Mouse (Mus musculus): ENCODE results near the gene Gm45785. TPM values are rescaled to one million over a fixed set of nuclear protein-coding genes. Genes with fewer than 3 reads are reported as not detected.

Gm45785 gene
- polyA plus RNA-seq, 1 experiment from 2014 or later = 0.18 TPM

DNA sequence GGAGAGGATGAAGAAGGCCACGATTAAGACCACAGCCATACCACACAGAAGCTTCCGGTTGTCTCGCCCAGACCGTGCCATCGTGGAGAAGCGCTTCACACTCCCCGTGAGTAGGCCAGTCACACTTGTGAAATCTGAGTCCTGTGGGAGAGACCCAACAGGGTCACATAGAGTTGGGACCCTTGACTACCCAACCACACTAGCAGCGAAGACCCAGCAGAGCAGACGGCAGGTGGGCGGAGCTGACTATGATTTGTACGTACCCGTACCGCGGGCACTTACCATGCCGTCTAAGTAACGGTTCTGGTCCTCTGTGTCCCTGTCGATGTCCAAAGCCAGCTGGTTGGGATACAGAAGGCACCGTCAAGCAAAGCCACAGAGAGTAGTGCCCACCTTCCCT, 1.6 kb downstream of the Gm45785 start:
- Histone ChIP-seq H3K36me3 (ENCODE audit: insufficient read depth, low read length) (peaks cover 25% of the 10 kb centered on the region), H3K27ac (no peak overlapping the region), H3K4me3 (replicated peaks; ENCODE audit: low read depth, low read length) (no peak overlapping the region), H3K4me1 (replicated peaks; ENCODE audit: insufficient read depth, low read length) (peaks cover 18% of the 10 kb centered on the region; the same call in 1 of the 2 replicates), H3K4me2 (ENCODE audit: low read length) (no peak overlapping the region), H3K27me3 (ENCODE audit: insufficient read depth, low read length) (no peaks in the 10 kb centered on the region), H3K9me3 (replicated peaks; ENCODE audit: low read length) (no peaks in the 10 kb centered on the region), H3K9ac (ENCODE audit: low read depth, low read length) (no peak overlapping the region)
- no peak for ATAC-seq (replicated peaks; ENCODE audit: low FRiP score, low read depth)
- WGBS = 83% methylated on average over 18 of the region's 18 CpGs
- DNase-seq (ENCODE audit: low spot score) = no peak
- TF ChIP-seq CTCF (IDR thresholded peaks at IDR 0.05; ENCODE audit: low read depth) = no peak

DNA sequence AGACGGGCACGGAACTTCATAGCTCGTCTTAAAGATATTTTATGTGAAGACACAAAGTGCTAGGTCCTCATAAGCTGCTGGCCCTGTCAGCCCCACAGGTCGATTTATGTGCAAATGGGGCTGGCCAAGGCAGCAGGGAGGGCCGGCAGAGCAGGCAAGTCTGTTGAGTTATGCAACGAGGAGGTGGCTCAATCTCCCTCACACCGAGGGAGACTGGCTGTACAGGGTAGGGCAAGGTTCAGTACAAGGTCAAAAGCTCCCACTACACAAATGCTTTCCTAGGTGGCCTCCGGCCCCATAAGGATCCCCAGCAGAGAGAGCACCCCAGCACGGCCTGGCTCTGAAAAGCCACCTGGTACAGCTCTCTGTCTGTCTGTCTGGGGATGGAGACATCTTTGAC, 2.7 kb downstream of the Gm45785 start:
- DNase-seq (ENCODE audit: low spot score) (no peak), ATAC-seq (replicated peaks; ENCODE audit: low FRiP score, low read depth) (no peak)
- Histone ChIP-seq H3K4me2 (ENCODE audit: low read length) (no peak overlapping the region), H3K36me3 (ENCODE audit: insufficient read depth, low read length) (peaks cover 25% of the 10 kb centered on the region), H3K27me3 (ENCODE audit: insufficient read depth, low read length) (no peaks in the 10 kb centered on the region), H3K9ac (ENCODE audit: low read depth, low read length) (no peak overlapping the region), H3K4me3 (replicated peaks; ENCODE audit: low read depth, low read length) (no peak overlapping the region), H3K4me1 (replicated peaks; ENCODE audit: insufficient read depth, low read length) (peaks cover 16% of the 10 kb centered on the region; the same call in 1 of the 2 replicates), H3K9me3 (replicated peaks; ENCODE audit: low read length) (no peaks in the 10 kb centered on the region), H3K27ac (no peak overlapping the region)
- WGBS = 78% methylated on average over 9 of the region's 9 CpGs
- TF ChIP-seq CTCF (IDR thresholded peaks at IDR 0.05; ENCODE audit: low read depth) = no peak

DNA sequence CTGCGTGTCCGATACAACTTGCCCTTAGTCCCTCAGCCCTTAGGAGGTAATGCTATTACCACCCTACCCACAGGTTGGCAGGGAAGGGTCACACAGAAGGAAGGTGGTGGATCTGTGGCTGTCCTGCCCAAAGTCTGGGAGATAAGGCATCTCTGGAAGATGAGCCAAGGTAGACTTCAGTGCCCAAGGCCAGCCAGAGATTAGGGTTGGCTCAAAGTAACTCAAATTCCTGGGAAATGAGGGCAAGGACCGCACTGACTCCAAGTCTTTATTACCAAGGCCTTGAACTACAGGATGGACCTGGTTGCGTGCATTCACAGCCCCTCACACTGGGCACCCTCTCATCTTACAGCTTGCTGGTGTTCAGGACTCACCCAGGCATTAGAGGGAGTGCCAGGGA, 4.2 kb downstream of the Gm45785 start:
- 94% methylated on average over 4 of the region's 4 CpGs for WGBS
- H3K36me3 ChIP-seq (ENCODE audit: insufficient read depth, low read length) = peaks cover 25% of the 10 kb centered on the region
- H3K4me3 ChIP-seq (replicated peaks; ENCODE audit: low read depth, low read length) = no peak overlapping the region
- DNase-seq (ENCODE audit: low spot score) (no peak), ATAC-seq (replicated peaks; ENCODE audit: low FRiP score, low read depth) (no peak)
- H3K27me3 ChIP-seq (ENCODE audit: insufficient read depth, low read length) = no peaks in the 10 kb centered on the region
- no peak for TF ChIP-seq CTCF (IDR thresholded peaks at IDR 0.05; ENCODE audit: low read depth)
- no peak overlapping the region for H3K27ac ChIP-seq
- H3K4me1 ChIP-seq (replicated peaks; ENCODE audit: insufficient read depth, low read length) = peaks cover 8% of the 10 kb centered on the region; the same call in 1 of the 2 replicates
- no peak overlapping the region for H3K9ac ChIP-seq (ENCODE audit: low read depth, low read length)
- no peaks in the 10 kb centered on the region for H3K9me3 ChIP-seq (replicated peaks; ENCODE audit: low read length)
- H3K4me2 ChIP-seq (ENCODE audit: low read length) = no peak overlapping the region

DNA sequence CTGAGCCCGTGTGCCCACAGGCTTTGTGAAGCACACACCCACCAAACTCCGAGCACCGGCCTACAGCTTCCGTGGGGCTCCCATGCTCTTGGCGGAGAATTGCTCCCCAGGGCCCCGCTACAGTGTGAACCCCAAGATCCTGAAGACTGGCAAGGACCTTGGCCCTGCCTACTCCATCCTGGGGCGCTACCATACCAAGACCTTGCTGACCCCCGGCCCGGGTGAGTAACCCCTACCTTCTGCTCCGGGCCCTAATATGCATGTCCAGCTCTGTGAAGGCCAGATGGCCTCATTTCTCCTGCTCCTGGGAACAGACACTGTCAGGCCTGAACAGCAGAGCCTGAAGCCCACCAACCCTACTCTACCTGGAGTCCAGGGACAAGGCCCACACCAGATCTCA, 7.5 kb downstream of the Gm45785 start:
- H3K4me3 ChIP-seq (replicated peaks; ENCODE audit: low read depth, low read length) = no peak overlapping the region
- no peak overlapping the region for H3K4me2 ChIP-seq (ENCODE audit: low read length)
- H3K9ac ChIP-seq (ENCODE audit: low read depth, low read length) = no peak overlapping the region
- H3K27me3 ChIP-seq (ENCODE audit: insufficient read depth, low read length) = no peaks in the 10 kb centered on the region
- no peaks in the 10 kb centered on the region for H3K9me3 ChIP-seq (replicated peaks; ENCODE audit: low read length)
- peaks cover 20% of the 10 kb centered on the region for H3K36me3 ChIP-seq (ENCODE audit: insufficient read depth, low read length)
- no peak for DNase-seq (ENCODE audit: low spot score)
- no peak for ATAC-seq (replicated peaks; ENCODE audit: low FRiP score, low read depth)
- H3K4me1 ChIP-seq (replicated peaks; ENCODE audit: insufficient read depth, low read length) = no peaks in the 10 kb centered on the region
- 91% methylated on average over 10 of the region's 10 CpGs for WGBS
- no peak for TF ChIP-seq CTCF (IDR thresholded peaks at IDR 0.05; ENCODE audit: low read depth)
- H3K27ac ChIP-seq = no peak overlapping the region

DNA sequence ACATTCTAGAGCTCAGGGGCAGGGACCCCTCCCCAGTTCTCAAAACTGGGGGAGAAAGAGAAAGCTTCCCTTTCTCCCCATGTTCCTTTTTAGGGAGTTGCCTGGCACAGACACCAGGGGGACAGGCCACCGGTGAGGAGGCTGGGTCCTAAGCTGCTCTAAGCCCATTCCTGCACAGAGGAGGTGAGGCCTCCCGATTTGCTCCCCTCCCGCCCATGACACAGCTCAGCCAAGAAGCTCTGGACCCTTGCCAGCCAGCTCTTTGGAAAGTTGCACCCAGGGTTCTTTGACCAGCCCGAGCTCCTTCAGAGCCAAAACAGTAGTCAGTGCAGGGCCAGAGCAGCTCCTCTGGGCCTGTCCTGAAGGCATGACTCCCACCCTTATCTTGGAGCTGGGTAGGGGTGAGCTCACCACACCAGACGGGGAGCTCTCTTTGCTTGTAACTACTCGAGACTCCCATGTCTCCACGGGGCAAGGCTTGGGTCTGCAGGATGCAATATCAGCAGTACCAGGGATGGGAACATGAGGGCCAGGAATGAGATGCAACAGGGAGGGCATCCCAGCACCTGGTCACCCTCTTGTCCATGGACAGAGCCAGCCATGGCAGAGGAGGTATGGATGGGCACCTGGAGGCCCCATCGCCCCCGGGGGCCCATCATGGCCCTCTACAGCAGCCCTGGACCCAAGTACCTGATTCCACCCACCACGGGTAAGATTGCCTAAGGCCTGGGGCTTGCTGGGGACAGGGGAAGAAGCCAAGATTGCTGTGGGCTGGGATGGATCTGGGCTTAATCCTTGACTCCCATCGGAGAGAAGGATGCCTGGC, 8.2 kb downstream of the Gm45785 start, which contains the start of gene Odf3:
Gene Odf3 (plus strand): TSS at position 51 of the 826 bp plus-strand sequence.
- H3K27ac ChIP-seq = no peak within 1 kb of the TSS
- no peak within 1 kb of the TSS for H3K4me3 ChIP-seq (replicated peaks; ENCODE audit: low read depth, low read length)
- 58% methylated on average over 11 of the region's 11 CpGs for WGBS
- no peak for TF ChIP-seq CTCF (IDR thresholded peaks at IDR 0.05; ENCODE audit: low read depth)
- DNase-seq (ENCODE audit: low spot score) (no peak), ATAC-seq (replicated peaks; ENCODE audit: low FRiP score, low read depth) (no peak)
- H3K9me3 ChIP-seq (replicated peaks; ENCODE audit: low read length) = no peaks in the 10 kb centered on the region
- no peaks in the 10 kb centered on the region for H3K27me3 ChIP-seq (ENCODE audit: insufficient read depth, low read length)
- no peak within 1 kb of the TSS for H3K9ac ChIP-seq (ENCODE audit: low read depth, low read length)
- H3K4me1 ChIP-seq (replicated peaks; ENCODE audit: insufficient read depth, low read length) = no peaks in the 10 kb centered on the region
- no peak within 1 kb of the TSS for H3K4me2 ChIP-seq (ENCODE audit: low read length)
- peaks cover 14% of the 10 kb centered on the region for H3K36me3 ChIP-seq (ENCODE audit: insufficient read depth, low read length)

DNA sequence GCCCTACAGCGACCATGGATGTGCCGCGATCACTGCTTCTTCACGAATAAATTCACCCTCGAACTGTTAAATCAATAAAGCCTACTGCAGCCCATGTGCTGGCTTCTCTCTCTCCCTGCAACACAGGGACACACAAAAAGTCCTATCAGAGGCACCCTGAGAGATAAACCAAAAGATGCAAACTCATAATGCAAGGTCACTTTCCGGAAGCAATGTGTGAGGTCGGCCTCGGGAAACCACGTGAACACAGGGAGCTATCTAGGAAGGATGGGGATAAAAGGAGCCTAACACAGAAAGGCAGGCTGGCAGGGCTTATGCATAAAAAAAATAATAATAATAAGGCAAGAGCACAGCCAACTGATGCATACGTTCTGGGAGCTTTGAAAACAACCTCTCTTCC, 9.5 kb downstream of the Gm45785 start:
- ATAC-seq (replicated peaks; ENCODE audit: low FRiP score, low read depth) (no peak), DNase-seq (ENCODE audit: low spot score) (no peak)
- Histone ChIP-seq H3K4me2 (ENCODE audit: low read length) (no peak overlapping the region), H3K27ac (no peak overlapping the region), H3K4me3 (replicated peaks; ENCODE audit: low read depth, low read length) (no peak overlapping the region), H3K9me3 (replicated peaks; ENCODE audit: low read length) (no peaks in the 10 kb centered on the region), H3K9ac (ENCODE audit: low read depth, low read length) (no peak overlapping the region), H3K27me3 (ENCODE audit: insufficient read depth, low read length) (no peaks in the 10 kb centered on the region), H3K4me1 (replicated peaks; ENCODE audit: insufficient read depth, low read length) (no peaks in the 10 kb centered on the region), H3K36me3 (ENCODE audit: insufficient read depth, low read length) (peaks cover 3% of the 10 kb centered on the region; the same call in 1 of the 2 replicates)
- 84% methylated on average over 10 of the region's 10 CpGs for WGBS
- TF ChIP-seq CTCF (IDR thresholded peaks at IDR 0.05; ENCODE audit: low read depth) = no peak

Measured in kidney, postnatal 0 days (tissue).